15 mouse cellular contexts compared by ENCODE assay signal in the genomic region with DNA sequence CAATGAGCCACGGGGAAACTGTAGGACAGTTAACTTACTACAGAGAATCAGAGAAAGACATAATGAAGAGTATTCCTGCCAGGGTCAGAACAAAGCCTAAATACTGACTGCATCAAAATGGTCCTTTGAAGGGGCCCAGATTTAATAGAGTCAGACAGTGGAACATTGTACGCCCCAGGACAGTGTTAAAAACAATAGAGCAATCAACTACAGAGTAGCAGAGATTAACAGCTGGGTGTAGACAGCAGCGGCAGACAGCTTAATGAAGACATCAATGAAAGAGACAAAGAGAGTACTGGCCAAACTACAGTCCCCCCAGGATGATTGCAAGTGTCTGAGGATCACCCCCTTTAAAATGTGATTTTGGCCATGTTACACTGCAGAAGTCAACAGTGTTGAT.
"Had no signal": no experiment of that assay in that cellular context is flagged by ENCODE, and none has a peak within 500 bp of the region (broad histone marks: within the 10 kb centered on the region; RNA-seq: fewer than 3 reads in every experiment).

No protein-coding gene starts in this region.

- H3K4me3 ChIP-seq: limb, embryonic 12.5 days; liver, embryonic 13.5 days; lung, embryonic 15.5 days; neural tube, embryonic 13.5 days had no signal

- H3K27ac ChIP-seq: limb, embryonic 12.5 days; liver, embryonic 13.5 days; lung, embryonic 15.5 days; macrophage; neural tube, embryonic 13.5 days had no signal

- H3K4me1 ChIP-seq: limb, embryonic 12.5 days; liver, embryonic 13.5 days; lung, embryonic 15.5 days had no signal

- H3K4me2 ChIP-seq: limb, embryonic 12.5 days; liver, embryonic 13.5 days; lung, embryonic 15.5 days; neural tube, embryonic 13.5 days had no signal

- DNase-seq: kidney, adult 8-10 months; kidney, postnatal 25 days; layer of hippocampus, postnatal 36 days; liver; liver, embryonic 13.5 days; liver, postnatal 0 days; lung, postnatal 14 days; right cerebral cortex, adult 18-20 months; right cerebral cortex, postnatal 25 days; thymus, postnatal 36 days had no signal

- H3K9me3 ChIP-seq: limb, embryonic 12.5 days; liver, embryonic 13.5 days; lung, embryonic 15.5 days; neural tube, embryonic 13.5 days had no signal

- H3K36me3 ChIP-seq: limb, embryonic 12.5 days; liver, embryonic 13.5 days; lung, embryonic 15.5 days; neural tube, embryonic 13.5 days had no signal

- H3K27me3 ChIP-seq: limb, embryonic 12.5 days; liver, embryonic 13.5 days; lung, embryonic 15.5 days; neural tube, embryonic 13.5 days had no signal

- H3K9ac ChIP-seq: limb, embryonic 12.5 days; liver, embryonic 13.5 days; liver, postnatal 0 days; lung, embryonic 15.5 days; neural tube, embryonic 13.5 days had no signal

- ATAC-seq: intestine, postnatal 0 days; liver, postnatal 0 days had no signal
